Mouse (Mus musculus): ENCODE measurements around the gene Atp5f1.
"Not testable (repeated sequence)": the region's sequence is repeated elsewhere in the genome, so short reads cannot be mapped to it uniquely, and the experiment has no call there.

Gene Atp5f1

DNA sequence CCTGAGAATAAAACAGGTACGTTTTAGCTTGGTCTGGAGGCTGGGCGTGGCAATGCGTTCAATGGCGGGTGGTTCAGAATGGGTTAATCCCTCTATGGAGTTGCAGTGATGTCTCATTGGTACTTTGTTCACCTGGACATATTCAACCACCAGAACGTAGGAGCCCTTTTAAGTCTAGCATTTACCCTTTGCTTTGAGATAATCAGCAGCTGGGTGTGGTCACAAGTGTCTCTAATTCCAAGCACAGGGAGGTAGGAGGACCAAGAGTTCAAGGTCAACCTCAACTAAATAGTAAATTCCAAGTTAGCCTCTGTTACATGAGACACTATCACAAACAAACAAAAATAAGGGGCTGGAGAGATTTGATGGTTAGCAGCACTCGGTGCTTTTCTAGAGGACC, 31.1 kb downstream of the Atp5f1 start:
- no peak for DNase-seq

DNA sequence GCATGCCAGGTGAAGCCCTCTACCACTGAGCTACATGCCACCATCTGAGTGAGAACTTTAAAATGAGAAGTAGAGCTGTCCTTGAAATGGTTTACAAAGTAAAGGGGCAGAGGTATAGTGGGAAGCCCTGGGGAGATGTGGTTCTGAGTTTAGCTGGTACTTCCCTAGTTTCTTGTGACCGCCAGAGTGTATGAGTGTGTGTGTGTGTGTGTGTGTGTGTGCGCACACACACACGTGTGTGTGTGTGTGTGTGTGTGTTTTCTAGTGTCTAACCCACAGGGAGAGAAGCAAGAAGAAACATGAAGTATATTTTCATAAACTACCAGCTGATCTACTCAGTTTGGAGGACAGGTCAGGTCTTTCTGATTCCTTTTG, 31.7 kb downstream of the Atp5f1 start:
- DNase-seq = no peak

DNA sequence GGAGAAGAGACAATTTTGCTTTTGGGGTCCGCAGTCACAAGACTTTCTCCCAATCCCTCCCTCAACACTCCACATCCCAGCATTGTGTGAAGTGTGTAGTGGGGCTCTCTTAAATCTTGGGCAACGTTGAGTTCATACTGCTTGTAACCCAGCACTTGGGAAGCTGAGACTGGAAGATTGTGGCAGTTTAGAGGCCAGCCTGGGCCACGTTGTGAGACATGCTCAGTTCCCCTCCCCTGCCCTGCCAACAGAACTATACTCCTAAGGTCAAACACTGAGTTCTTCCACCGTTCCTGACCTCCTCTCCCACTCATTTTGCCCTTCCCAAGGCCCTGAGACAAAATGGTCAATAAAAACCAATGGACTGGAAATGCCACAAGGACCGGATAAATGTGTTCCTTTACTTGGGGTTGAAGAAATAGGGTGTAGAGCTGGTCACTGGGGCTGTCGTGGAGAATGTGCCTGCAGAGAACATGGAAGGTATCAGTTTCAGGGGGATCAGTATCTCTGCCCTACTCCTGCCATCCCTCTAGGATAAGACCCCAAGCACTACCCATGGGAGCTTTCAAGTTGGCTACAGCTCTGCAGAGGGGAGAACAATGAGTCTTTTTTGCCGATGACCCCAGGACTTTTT, 32.2 kb downstream of the Atp5f1 start:
- DNase-seq = no peak

DNA sequence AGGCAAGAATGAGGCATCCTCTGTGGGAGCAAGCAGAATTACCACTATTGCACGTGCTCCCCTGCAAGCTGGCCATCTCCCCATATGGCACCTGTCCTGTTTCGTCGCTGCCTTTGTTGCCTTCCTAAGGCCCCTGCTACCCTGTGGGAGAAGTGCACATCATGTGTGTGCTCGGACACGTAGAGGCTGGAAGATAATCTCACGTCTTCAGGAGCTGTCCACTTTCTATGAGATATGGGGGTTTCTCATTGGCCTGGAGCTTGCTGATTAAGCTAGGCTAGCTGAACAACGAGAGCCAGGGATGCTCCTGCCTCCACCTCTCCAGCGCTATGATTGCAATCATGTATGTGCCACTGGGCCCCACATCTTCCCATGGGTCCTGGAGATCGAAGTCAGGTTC, 35.3 kb downstream of the Atp5f1 start:
- DNase-seq = no peak

DNA sequence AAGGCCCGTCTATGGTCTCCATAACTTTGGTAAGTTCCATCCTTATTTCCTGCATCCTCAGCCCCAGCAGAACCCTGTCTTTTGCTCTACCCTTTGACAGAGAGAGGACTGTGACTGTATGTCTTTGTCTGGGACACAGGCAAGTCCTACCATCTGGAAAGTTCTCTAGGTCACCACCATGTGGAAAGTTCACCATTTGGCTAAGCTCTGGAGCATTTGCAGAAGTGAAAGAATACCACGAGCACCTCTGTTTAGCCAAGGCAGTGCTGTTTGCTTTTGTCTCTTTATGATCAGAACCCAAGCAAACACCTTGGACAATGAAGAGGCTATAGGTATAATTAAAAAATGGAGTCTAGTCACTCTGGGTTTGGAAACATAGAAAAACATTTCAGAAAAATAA, 37.9 kb downstream of the Atp5f1 start:
- DNase-seq = no peak

DNA sequence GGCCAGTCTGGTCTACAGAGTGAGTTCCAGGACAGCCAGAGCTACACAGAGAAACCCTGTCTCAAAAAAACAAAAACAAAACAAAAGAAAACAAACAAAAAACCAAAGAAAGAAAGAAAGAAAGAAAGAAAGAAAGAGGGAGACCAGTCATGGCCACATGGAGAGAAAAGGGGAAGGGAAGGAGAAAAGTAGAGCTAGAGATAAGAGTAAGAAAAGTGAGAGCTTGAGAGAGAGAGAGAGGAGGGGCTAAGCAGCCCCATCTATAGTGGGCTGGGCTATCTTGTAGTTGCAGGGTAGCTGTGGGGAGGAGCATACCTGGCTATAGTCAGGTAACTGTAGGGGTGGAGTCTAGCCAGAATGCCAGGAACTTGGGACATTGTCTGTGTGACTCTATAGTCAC, 39.2 kb downstream of the Atp5f1 start:
- not testable (repeated sequence) for DNase-seq

DNA sequence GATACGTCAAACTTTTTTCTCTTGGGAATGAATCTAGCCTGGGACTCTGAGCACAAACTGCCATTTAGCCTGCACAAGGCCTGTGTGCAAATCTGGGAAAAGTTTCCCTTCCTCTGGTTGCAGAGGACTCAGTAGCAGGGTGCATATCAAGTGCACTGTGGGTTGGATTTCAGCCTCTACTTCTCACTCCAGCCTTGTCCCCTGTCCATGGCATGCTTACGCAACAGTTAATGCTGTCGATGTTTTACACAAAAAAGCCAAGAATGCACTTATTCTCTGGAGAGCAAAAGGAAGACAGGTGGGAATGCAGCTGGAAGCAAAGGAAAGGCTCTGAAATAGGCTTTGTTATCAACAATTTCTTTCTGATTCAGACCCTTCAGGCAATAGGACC, 41.5 kb downstream of the Atp5f1 start:
- DNase-seq = no peak

DNA sequence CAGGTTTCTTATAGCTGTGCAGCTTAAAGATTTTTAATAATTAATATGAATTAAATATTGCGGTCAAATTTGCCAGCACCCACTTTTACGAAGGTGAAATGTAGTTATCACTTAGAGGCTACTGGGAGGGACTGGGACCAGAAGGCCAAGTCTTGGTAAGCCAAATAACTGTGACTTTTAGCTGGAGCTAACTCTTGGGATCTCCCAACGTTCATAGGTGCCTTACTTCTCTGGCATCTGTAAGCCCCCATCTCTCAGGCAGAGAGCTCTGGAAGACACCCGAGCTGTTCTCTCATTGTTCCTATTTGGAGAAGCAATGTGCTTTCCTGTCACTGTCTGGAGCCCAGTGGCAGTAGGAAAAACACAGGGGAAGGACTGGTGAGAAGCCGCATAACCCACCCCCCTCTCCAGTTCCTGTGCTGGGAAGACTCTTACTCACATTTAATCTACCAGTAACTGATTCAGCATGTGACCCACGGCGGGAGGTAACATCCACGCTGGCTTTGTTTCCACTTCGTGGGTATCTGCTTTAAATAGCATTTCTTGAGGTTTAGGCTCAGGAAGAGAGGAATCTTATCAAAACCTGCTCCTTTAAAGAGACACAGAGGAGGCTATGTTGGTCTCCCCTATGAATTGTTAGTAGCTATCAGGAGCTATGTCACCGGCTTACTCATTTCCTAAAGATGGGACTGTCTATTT, 42.1 kb downstream of the Atp5f1 start:
- no peak for DNase-seq

DNA sequence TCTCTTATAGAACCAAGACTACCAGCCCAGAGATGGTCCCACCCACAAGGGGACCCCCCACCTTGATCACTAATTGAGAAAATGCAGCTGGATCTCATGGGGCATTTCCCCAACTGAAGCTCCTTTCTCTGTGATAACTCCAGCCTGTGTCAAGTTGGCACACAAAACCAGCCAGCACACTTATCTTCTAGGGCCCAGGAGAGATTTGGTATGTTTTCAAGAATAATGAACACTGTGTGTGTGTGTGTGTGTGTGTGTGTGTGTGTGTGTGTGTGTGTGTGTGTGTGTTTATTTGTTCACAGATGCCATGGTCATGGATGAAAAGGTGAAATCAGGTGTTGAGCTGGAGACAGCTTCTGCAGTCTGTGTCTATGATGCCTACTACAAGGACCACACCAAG, 43.4 kb downstream of the Atp5f1 start:
- not testable (repeated sequence) for DNase-seq

DNA sequence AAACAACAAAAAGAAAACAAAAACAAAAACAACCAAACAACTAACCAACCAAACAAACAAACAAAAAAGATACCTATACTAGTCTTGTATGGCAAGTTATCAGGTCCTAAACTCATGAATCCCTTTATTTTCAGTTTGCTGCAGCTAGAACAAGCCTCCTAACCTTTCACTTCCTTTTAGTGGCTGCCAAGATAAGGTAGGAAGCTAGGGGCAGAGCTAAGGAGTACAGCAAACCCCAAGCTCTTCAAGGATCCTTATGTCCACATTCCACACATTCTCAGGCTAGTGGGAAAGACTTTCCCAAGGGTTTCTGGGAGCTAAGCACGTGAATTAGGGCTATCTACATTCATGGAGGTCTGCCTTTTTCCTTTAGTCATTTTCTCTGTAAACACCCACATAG, 44.6 kb downstream of the Atp5f1 start:
- no peak for DNase-seq

DNA sequence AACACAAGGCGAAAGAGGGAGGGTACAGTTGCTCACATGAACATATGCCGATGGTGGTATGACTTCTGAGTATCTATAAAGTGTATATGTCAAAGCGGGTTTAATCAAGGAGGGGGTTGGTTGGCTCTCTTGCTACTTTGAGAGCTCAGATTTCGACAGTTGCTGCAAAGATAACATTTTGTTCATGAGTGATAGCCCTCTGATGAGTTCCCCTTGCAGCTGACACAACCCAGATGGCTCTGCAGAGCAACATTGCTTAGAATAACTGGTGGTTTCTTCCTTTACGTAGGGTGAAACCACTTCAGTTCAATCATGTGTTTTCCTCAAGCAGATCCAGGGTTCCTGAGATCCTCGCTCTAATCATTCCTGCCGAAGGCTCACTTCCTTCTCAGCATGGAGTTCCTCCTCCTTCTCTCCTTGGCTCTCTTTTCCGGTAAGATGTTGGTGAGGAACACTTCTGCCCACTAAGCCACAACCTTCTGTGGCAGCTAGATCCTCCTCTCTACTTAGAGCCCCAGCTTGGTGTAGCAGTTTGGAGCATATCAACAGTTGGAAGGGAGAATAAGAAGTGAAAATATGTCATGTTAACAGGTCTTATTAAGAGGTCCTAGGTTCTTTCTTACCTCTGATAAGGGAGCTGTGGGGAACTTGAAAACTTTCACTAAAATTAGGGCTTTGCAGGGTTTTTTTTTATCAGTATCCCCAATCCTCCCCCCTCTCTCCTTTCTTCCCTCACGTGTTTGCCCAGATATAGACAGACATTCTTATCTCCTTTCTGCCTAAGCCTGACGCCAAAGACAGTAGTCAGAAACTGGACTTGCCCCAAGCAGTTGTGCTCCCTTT, 45.8 kb downstream of the Atp5f1 start:
- no peak for DNase-seq

DNA sequence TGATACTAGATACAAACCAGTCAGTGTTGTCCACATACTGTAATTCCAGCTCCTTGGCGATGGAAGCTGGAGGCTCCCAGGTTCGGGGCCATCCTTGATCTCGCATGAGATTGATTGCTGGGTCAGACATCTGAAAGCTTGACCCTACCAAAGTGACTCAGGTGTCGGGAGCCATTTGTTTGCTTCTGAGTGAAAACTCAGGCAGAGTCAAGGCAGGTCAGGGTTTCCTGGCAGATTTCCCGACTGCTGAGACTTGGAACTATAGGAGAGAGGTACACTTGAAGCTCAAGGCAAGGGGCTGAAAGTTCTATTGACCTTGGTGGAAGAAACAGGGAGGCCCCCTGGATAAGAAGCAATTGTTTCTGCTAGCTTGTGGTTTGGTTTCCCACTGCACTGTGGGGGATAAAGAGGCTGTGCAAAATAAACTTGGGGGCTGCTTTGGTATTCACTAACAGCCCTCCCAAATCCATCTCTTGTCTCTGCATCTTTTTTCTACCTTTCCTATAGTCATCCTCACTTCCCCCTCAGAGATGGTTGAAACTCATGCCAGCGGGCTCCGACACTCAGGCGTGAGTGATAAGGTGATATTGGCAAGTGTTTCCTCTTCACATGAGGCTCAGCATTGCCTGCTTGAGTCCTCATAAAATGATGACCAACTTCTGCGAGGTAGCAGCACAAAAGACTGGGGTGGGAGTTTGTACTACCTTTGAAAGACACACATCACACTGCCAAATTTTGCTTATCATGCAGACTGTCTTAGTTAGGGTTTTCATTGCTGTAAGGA, 47.6 kb downstream of the Atp5f1 start:
- DNase-seq = no peak

DNA sequence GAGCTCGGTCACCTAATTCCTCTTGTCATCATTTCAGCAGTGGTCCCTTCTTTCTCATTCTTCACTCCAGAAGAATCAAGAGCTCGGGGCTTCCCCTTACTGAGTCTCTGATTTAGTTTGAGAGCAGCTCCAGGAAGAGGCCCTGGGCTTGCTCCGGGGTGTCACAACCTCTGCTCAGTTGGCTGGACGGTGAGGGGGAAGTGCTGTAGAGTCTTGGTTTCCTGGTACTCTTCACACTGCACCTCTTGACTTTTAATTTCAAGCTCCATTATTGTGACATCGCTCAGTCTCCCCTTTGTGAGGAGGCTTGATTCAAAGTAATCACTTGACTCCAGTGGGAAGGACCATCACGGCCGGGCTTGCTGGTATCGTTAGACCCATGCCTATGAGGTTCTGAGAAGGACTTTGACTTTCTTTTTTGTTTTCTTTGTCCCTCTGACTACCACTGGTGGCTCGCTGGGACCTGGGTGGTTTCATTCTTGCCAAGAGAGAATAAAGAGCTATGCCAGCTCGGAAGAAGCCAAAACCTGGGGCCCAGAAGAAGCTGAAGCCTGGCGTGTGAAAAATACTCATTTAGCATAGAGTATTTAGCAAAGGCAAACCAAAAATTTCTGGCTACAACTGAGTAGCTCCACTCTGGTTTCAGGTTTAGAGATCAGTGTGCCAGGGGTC, 49.2 kb downstream of the Atp5f1 start:
- DNase-seq = peak; percentile 54

DNA sequence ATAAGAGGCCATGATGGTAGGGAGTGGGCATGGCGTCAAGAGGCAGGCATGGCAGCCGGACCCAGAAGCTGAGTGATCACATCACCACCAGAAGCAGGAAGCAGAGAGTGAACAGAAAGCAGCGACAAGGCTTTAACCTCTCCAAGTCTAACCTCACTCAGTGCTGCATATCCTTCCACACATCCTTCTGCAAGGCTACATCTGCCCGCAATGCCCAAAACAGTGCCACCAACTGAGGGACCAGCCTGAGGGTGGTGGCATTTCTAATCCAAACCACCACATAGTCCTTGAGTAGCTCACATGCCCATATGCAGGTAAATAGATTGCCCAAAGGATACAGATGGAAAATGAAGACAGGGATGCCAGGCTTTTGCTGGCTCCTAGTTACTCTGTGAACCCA, 50.9 kb downstream of the Atp5f1 start:
- no peak for DNase-seq

DNA sequence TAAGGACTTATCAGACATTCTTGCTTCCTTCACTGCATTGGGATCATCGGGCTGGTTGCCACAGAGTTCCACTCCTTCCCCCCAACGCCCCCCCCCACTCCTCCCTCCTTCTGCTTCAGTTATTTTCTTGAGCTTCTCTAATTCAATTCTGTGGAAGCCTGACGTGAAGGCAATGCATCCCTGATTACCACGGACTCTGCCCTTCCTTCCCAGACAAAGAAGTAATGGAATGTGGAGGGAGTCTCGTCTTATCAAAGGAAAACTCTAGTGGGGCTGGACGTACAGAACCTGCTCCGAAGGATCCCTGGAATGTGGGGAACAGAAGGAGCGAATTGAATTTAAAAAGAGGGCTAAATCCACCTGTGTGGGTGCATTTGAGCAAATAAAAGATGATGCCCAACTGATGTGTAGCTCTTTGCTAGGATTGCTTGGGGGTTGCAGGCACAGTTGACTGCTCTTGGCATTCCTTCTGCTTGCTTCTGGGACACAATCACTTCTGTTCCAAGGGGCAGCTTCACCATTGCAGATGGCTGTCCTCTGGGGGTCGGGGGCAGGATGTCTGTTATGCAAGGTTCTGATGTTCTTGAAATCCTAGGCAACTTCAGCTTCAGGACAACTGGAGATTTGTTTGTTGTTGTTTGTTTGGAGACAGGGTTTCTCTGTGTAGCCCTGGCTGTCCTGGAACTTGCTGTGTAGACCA, 51.8 kb downstream of the Atp5f1 start:
- no peak for DNase-seq

DNA sequence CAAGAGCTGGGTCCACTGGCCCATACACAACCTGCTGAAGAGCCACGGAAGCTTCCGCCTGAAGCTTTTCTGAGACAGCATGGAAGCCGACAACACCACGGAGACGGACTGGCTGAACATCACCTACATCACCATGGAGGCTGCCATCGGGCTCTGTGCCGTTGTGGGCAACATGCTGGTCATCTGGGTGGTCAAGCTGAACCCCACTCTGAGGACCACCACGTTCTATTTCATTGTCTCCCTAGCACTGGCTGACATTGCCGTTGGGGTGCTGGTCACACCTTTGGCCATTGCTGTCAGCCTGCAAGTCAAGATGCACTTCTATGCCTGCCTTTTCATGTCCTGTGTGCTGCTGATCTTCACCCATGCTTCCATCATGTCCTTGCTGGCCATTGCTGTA, 55.2 kb downstream of the Atp5f1 start:
- no peak for DNase-seq

DNA sequence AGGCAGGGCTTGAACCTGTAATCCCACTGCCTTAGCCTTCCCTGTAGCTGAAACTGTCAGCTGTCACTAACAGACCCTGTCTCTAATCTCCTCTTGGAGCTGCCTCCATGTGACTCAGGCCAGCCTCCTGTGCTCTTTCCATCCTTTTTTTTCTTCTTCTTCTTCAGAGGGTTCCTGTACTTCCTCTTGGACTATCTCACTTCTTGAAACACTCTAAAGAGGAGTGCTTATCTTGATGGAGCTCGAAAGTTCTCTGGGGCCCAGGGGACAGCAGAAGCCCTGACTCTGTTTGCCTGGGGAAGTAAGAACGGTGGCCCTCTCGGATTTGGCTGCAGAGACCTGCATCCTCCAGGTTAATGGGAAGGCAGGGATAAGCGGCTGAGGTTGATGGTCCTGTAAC, 55.7 kb downstream of the Atp5f1 start:
- no peak for DNase-seq

DNA sequence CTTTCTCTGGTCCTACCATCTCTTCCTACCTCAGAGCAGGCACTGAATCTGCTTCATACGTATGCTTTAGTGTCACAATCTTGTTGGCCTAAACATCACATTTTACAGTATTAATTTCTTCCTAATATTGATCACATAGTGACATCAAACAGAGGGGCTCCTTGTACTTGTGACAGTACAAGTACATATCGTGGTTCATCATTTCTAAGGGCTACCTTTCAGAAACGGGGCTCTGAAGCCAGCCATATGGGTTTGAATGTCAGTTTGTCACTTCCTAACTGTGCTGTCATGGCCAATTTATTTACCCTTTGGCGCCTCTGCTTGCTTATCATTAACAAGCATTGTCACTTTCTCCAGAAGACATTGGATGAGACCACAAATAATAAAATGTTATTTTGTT, 58.4 kb downstream of the Atp5f1 start:
- no peak for DNase-seq

DNA sequence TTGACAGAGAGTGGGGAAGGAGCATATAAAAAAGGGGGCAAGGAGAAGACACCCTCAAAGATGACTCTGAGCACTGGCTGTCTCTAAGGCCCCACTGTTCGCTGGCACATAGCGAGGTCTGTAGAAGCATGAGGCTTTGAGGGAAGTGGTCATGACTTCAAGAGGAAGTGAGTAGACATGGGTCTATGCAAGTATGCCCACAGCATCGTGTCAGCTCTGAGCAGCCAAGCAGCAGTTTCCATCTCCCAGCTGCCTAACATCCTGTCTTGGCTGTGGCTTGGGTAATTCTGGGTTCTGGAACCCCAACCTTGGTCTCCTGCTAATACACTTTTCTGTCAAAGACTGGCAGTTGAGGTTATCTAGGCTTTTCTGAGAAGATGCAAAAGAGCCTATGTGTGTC, 59.2 kb downstream of the Atp5f1 start:
- peak; percentile 63 for DNase-seq

DNA sequence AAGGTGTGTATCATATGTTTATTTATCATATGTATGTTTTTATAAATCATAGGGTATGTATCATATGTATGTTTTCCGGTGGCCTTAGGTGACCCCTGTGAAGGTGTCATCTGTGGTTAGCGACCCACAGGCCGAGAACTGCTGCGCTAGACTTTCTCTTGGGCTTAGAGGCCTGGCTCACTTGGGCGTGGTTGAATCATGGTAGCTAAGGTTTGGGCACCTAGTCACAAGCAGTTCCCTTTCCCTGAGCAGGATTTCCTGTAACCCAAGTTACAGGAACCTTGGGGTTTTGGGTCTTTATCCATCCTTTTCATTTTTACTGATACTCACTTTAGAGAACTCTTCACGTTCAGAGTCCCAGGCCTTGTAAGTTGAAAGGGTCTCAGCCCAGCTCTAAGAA, 59.6 kb downstream of the Atp5f1 start:
- no peak for DNase-seq

DNA sequence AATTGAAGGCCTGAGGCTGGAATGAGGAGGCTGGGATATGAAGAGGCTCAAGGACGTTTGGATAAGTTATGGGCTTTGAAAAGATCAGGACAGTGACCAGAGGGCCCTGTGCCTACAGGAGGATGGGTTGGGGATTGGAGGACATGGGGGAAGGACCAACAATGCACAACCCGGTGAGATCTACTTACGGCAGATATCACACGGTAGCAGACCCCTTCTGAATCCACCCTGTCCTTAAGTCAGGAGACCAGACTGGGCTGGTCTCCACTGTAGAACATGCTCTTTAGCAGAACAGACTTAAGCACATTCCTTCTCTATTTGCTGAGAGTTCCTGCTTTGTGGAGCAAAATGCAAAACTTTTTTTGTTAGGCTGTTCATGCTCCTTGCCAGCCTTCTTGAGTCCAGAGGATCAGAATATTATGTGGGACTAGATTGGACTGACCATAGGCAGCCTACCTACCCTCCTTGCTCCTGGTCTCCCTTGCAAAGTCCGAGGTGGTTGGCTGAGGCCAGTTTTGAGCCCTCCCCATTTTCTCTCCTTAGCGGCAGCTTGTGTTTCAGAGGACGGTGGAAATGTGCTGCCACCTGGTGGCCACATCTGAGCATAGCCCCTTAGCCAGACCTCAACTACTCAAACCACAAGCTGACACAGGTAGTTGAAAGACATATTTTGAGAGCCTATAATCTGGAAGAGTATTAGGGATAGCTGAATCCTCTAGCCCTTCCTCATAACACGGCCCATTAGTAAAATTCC, 60.3 kb downstream of the Atp5f1 start:
- peak; percentile 71 for DNase-seq
